Mouse (Mus musculus): ENCODE data around the gene Chat. TPM values are rescaled to one million over a fixed set of nuclear protein-coding genes. Genes with fewer than 3 reads are reported as not detected.

Chat gene
- total and polyA plus RNA-seq, 3 experiments = 0.22 TPM; not detected in 2

DNA sequence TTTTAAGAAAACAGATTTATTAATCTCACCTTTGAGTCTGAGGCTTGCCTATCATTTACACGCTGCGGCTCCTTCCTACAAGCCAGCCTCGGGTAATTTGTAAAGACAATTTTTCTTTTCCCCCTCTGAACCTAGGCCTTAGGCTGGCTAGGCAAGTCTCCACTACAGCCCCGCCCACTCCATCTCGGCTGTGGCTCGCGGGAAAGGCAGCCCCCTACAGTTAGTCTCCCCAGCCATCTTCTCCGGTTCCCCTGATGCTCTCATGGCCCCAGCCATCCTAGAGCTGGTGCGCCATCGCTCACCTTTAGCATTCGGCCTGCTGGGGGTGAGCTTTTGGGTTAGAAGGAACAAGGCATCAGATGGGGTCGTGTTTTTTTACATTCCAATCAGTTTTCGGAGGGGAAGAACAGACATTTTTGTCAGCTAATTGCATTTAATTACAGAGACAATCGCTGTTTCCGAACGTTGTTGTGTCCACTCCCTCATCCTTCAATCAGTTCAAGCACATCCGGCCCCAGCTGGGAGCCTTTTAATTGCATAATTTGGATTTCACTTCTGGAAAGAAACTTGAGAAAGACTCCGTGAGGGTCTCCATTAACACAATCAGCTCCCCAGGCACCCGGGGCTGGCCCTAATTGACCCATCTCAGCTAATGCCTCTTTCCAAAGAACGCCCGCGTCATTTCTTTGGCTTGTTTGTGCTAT lies 86.2 kb downstream of the Chat start:
- no peaks in the 10 kb centered on the region for H3K27me3 ChIP-seq (ENCODE audit: insufficient read depth, low read length)
- H3K4me1 ChIP-seq (ENCODE audit: insufficient read depth, low read depth, low read length) = no peaks in the 10 kb centered on the region
- H3K4me3 ChIP-seq (ENCODE audit: low read depth, low read length) = no peak overlapping the region
- no peak for TF ChIP-seq GATA2 (IDR thresholded peaks at IDR 0.05; ENCODE audit: borderline replicate concordance, low read depth, low read length)
- TF ChIP-seq POLR2AphosphoS5 (IDR thresholded peaks at IDR 0.05; ENCODE audit: insufficient replicate concordance, low read depth, low read length) = no peak
- TF ChIP-seq TAL1 (conservative IDR thresholded peaks at IDR 0.05; ENCODE audit: low read depth, low read length) = no peak
- TF ChIP-seq GATA1 (IDR thresholded peaks at IDR 0.05; ENCODE audit: borderline replicate concordance, low read length) = no peak
- TF ChIP-seq CTCF (IDR thresholded peaks at IDR 0.05; ENCODE audit: low read depth, low read length) = no peak
- ATAC-seq (ENCODE audit: extremely low read depth, insufficient number of reproducible peaks, low FRiP score, poor library complexity, severe bottlenecking) = no peak
- H3K9me3 ChIP-seq (replicated peaks) = no peaks in the 10 kb centered on the region
- no peaks in the 10 kb centered on the region for H3K36me3 ChIP-seq (replicated peaks)
- DNase-seq (ENCODE audit: low spot score) = no peak

DNA sequence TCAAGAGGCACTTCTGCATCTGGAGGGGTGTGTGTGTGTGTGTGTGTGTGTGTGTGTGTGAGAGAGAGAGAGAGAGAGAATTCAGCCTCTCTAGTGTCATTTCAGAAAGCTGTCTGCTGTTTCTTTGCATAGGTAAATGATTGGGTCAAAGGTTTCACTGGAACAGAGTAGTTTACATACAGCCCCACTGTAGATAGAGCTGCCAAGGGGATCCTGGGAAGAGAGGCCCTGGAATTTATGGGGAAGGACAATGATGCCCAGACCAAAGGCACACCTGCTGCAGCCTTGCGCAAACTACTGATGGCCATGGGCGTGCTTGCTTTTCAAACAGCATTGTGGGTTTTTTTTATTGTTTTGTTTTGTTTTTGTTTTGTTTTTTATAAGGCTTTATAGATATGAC lies 93.3 kb downstream of the Chat start:
- Histone ChIP-seq H3K9me3 (replicated peaks) (no peaks in the 10 kb centered on the region), H3K4me3 (ENCODE audit: low read depth, low read length) (no peak overlapping the region), H3K36me3 (replicated peaks) (no peaks in the 10 kb centered on the region), H3K4me1 (ENCODE audit: insufficient read depth, low read depth, low read length) (no peaks in the 10 kb centered on the region), H3K27me3 (ENCODE audit: insufficient read depth, low read length) (no peaks in the 10 kb centered on the region)
- TF ChIP-seq POLR2AphosphoS5 (IDR thresholded peaks at IDR 0.05; ENCODE audit: insufficient replicate concordance, low read depth, low read length) (no peak), CTCF (IDR thresholded peaks at IDR 0.05; ENCODE audit: low read depth, low read length) (no peak), GATA2 (IDR thresholded peaks at IDR 0.05; ENCODE audit: borderline replicate concordance, low read depth, low read length) (no peak), GATA1 (IDR thresholded peaks at IDR 0.05; ENCODE audit: borderline replicate concordance, low read length) (no peak), TAL1 (conservative IDR thresholded peaks at IDR 0.05; ENCODE audit: low read depth, low read length) (no peak)
- DNase-seq (ENCODE audit: low spot score) (no peak), ATAC-seq (ENCODE audit: extremely low read depth, insufficient number of reproducible peaks, low FRiP score, poor library complexity, severe bottlenecking) (no peak)

DNA sequence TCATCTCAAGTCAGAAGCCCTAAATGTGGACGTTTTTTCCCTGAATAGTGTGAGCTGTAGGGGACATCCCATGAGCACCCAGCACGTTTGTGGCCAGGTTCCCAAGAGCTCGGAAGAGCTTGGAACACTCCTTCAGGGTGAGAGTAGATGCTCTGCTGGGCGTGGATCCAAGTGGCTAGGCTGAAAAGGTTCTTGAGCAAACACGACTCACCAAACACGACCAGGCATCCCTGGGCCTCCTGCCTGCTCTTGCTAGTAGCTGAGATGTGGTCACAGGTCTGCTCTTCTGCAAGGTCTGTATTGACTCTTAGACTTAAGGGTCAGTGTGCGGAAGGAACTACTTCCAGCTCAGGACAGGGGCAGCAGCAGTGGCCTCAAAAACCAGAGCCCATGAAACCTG lies 96.0 kb downstream of the Chat start:
- Histone ChIP-seq H3K9me3 (replicated peaks) (no peaks in the 10 kb centered on the region), H3K36me3 (replicated peaks) (no peaks in the 10 kb centered on the region), H3K4me1 (ENCODE audit: insufficient read depth, low read depth, low read length) (no peaks in the 10 kb centered on the region), H3K27me3 (ENCODE audit: insufficient read depth, low read length) (no peaks in the 10 kb centered on the region), H3K4me3 (ENCODE audit: low read depth, low read length) (no peak overlapping the region)
- TF ChIP-seq POLR2AphosphoS5 (IDR thresholded peaks at IDR 0.05; ENCODE audit: insufficient replicate concordance, low read depth, low read length) (no peak), GATA2 (IDR thresholded peaks at IDR 0.05; ENCODE audit: borderline replicate concordance, low read depth, low read length) (no peak), CTCF (IDR thresholded peaks at IDR 0.05; ENCODE audit: low read depth, low read length) (no peak), GATA1 (IDR thresholded peaks at IDR 0.05; ENCODE audit: borderline replicate concordance, low read length) (no peak), TAL1 (conservative IDR thresholded peaks at IDR 0.05; ENCODE audit: low read depth, low read length) (no peak)
- ATAC-seq (ENCODE audit: extremely low read depth, insufficient number of reproducible peaks, low FRiP score, poor library complexity, severe bottlenecking) (no peak), DNase-seq (ENCODE audit: low spot score) (no peak)

DNA sequence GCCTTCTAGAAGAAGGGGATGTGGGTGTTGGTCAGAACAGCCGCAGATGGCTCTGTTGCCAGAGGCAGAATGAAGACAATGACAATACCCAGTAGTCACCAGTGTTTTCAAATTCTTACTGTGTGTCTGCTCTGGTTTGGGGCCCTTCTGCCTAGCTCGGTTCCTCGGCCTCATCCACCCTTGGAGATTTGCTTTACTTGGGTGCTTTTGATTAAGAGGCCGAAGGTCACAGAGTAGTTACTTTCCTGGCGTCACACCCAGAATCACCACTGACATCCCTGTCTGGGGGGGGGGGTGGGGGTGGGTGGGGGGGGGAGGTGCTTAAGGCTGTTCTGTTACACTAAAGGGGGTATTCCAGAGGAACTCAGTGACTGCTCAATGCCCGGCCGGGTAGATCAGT lies 101.4 kb downstream of the Chat start:
- H3K36me3 ChIP-seq (replicated peaks) = no peaks in the 10 kb centered on the region
- H3K9me3 ChIP-seq (replicated peaks) = no peaks in the 10 kb centered on the region
- TF ChIP-seq CTCF (IDR thresholded peaks at IDR 0.05; ENCODE audit: low read depth, low read length) = no peak
- TF ChIP-seq GATA1 (IDR thresholded peaks at IDR 0.05; ENCODE audit: borderline replicate concordance, low read length) = no peak
- no peak for TF ChIP-seq POLR2AphosphoS5 (IDR thresholded peaks at IDR 0.05; ENCODE audit: insufficient replicate concordance, low read depth, low read length)
- no peak for TF ChIP-seq GATA2 (IDR thresholded peaks at IDR 0.05; ENCODE audit: borderline replicate concordance, low read depth, low read length)
- no peak for TF ChIP-seq TAL1 (conservative IDR thresholded peaks at IDR 0.05; ENCODE audit: low read depth, low read length)
- H3K4me1 ChIP-seq (ENCODE audit: insufficient read depth, low read depth, low read length) = no peaks in the 10 kb centered on the region
- H3K4me3 ChIP-seq (ENCODE audit: low read depth, low read length) = no peak overlapping the region
- no peaks in the 10 kb centered on the region for H3K27me3 ChIP-seq (ENCODE audit: insufficient read depth, low read length)
- DNase-seq (ENCODE audit: low spot score) (no peak), ATAC-seq (ENCODE audit: extremely low read depth, insufficient number of reproducible peaks, low FRiP score, poor library complexity, severe bottlenecking) (no peak)

Other genes starting within 250 kb of the Chat start
- 1.7 TPM in 1 of 2 replicates, not detected in the other for gene Ogdhl, start 144.0 kb downstream of the Chat start, total RNA-seq (2014; fragmentation: Nextera tagmentation)
- gene Ogdhl, start 144.0 kb downstream of the Chat start, total RNA-seq (2017) = 0.12 and 0.33 TPM in 2 replicates
- gene Ogdhl, start 144.0 kb downstream of the Chat start, polyA plus RNA-seq (2012) = 0.18 and 0.20 TPM in 2 replicates
- gene 1700024G13Rik, start 77.6 kb downstream of the Chat start, total RNA-seq (2014; fragmentation: Nextera tagmentation) = not detected in 2 replicates
- gene 1700024G13Rik, start 77.6 kb downstream of the Chat start, total RNA-seq (2017) = not detected in 2 replicates
- not detected in 2 replicates for gene 1700024G13Rik, start 77.6 kb downstream of the Chat start, polyA plus RNA-seq (2012)
- gene Slc18a3, start 1.1 kb downstream of the Chat start, total RNA-seq (2014; fragmentation: Nextera tagmentation) = not detected in 2 replicates
- 0.12 TPM in 1 of 2 replicates, not detected in the other for gene Slc18a3, start 1.1 kb downstream of the Chat start, total RNA-seq (2017)
- gene Slc18a3, start 1.1 kb downstream of the Chat start, polyA plus RNA-seq (2012) = not detected in 2 replicates
- gene Ercc6, start 47.5 kb upstream of the Chat start, total RNA-seq (2014; fragmentation: Nextera tagmentation) = 31.5 and 32.6 TPM in 2 replicates
- gene Ercc6, start 47.5 kb upstream of the Chat start, total RNA-seq (2017) = 15.7 and 18.8 TPM in 2 replicates
- 1.5 and 1.7 TPM in 2 replicates for gene Ercc6, start 47.5 kb upstream of the Chat start, polyA plus RNA-seq (2012)
- not detected in 2 replicates for gene Prrxl1, start 133.4 kb upstream of the Chat start, total RNA-seq (2014; fragmentation: Nextera tagmentation)
- 0.06 and 0.22 TPM in 2 replicates for gene Prrxl1, start 133.4 kb upstream of the Chat start, total RNA-seq (2017)
- not detected in 2 replicates for gene Prrxl1, start 133.4 kb upstream of the Chat start, polyA plus RNA-seq (2012)
- gene 3425401B19Rik, start 219.3 kb upstream of the Chat start, total RNA-seq (2014; fragmentation: Nextera tagmentation) = not detected in 2 replicates
- 0.05 and 0.06 TPM in 2 replicates for gene 3425401B19Rik, start 219.3 kb upstream of the Chat start, total RNA-seq (2017)
- not detected in 2 replicates for gene 3425401B19Rik, start 219.3 kb upstream of the Chat start, polyA plus RNA-seq (2012)

Data from G1E (cell line).